Mouse (Mus musculus) midbrain, postnatal 0 days (tissue): Measurements from ENCODE around the gene Cdc14a. TPM values are rescaled to one million over a fixed set of nuclear protein-coding genes. Genes with fewer than 3 reads are reported as not detected.

Experiments used
- ATAC-seq: fragments of 200-750 bp; cut with Nextera tagmentation; 2 replicates; pipeline ENCODE4 v1.8.0; 2017; ENCODE audit warnings: moderate number of reproducible peaks, mild to moderate bottlenecking, moderate TSS enrichment, moderate library complexity; ENCODE audit not compliant: low FRiP score
- DNase-seq: peaks from one replicate; pipeline ENCODE4 v3.0.0-alpha.2; 2015; ENCODE audit warnings: low spot score
- H3K27ac ChIP-seq: fragments of 300-500 bp; sonication (generic); 2 replicates; pipeline ENCODE4 v1.5.1; 2014; ENCODE audit warnings: low read depth, mild to moderate bottlenecking, low read length, mixed read lengths
- H3K27me3 ChIP-seq: fragments of 300-500 bp; sonication (generic); 2 replicates; pipeline ENCODE4 v1.6.1; 2014; ENCODE audit warnings: low read length, control low read depth, mixed read lengths; ENCODE audit not compliant: insufficient read depth
- H3K36me3 ChIP-seq: fragments of 300-500 bp; sonication (generic); 2 replicates; pipeline ENCODE4 v1.6.1; 2014; ENCODE audit warnings: low read length, control low read depth, mixed read lengths; ENCODE audit not compliant: insufficient read depth
- H3K4me1 ChIP-seq: fragments of 300-500 bp; sonication (generic); 2 replicates; pipeline ENCODE4 v1.6.1; 2014; ENCODE audit warnings: mild to moderate bottlenecking, control low read depth, antibody characterized with exemption, low read length, mixed read lengths; ENCODE audit not compliant: insufficient read depth
- H3K4me2 ChIP-seq: fragments of 300-500 bp; sonication (generic); 2 replicates; pipeline ENCODE4 v1.6.1; 2014; ENCODE audit warnings: low read depth, mild to moderate bottlenecking, low read length, mixed read lengths; ENCODE audit not compliant: poor library complexity, severe bottlenecking
- H3K4me3 ChIP-seq: fragments of 300-500 bp; sonication (generic); 2 replicates; pipeline ENCODE4 v1.5.1; 2014; ENCODE audit warnings: low read depth, mild to moderate bottlenecking, low read length, moderate library complexity
- H3K9ac ChIP-seq: fragments of 300-500 bp; sonication (generic); replicated peaks from 2 replicates; pipeline ENCODE4 v1.6.1; 2014; ENCODE audit warnings: mild to moderate bottlenecking, low read length, moderate library complexity, mixed read lengths; ENCODE audit not compliant: poor library complexity, severe bottlenecking
- H3K9me3 ChIP-seq: fragments of 300-500 bp; sonication (generic); 2 replicates; pipeline ENCODE4 v1.6.1; 2016; ENCODE audit warnings: low read length, control low read depth
- CTCF ChIP-seq: IDR thresholded peaks from 2 replicates; pipeline ENCODE4 v1.5.1; 2016; ENCODE audit warnings: antibody characterized with exemption, mild to moderate bottlenecking
- WGBS: fragments of 180-500 bp; shearing (Covaris S2); extraction: QIAGEN DNeasy Blood & Tissue Kit; methylation state at CpG from one replicate; pipeline ENCODE4 v1.1.7; 2014; 5-methylcytosine and 5-hydroxymethylcytosine counted together
- polyA plus RNA-seq: library from polyadenylated mRNA; unstranded; fragments of >200 nt; fragmentation: Nextera tagmentation; extraction: Ambion mirVana; gene quantifications from 2 replicates; pipeline ENCODE4 v1.2.1, GENCODE M21; 2015
- total RNA-seq: library from RNA; depleted of rRNA; stranded (reverse); fragments of >200 nt; gene quantifications from 2 replicates; pipeline ENCODE4 v1.2.3, GENCODE M21; 2014; rRNA removed

Cdc14a gene
- 3.1 and 3.2 TPM in 2 replicates for total RNA-seq
- 1.6 and 2.2 TPM in 2 replicates for polyA plus RNA-seq

- under 1% methylated on average over 58 of the region's 64 CpGs for WGBS
- H3K36me3 ChIP-seq = no peaks in the 10 kb centered on the region
- no peaks in the 10 kb centered on the region for H3K9me3 ChIP-seq
- DNase-seq = peak; percentile 94
- no peak for TF ChIP-seq CTCF
- peak within 1 kb of the TSS; percentile 99 for H3K4me2 ChIP-seq
- H3K4me1 ChIP-seq = no peaks in the 10 kb centered on the region
- no peaks in the 10 kb centered on the region for H3K27me3 ChIP-seq
- H3K27ac ChIP-seq = peak within 1 kb of the TSS; percentile 69
- peak; percentile 91 for ATAC-seq
- H3K9ac ChIP-seq = peak within 1 kb of the TSS; percentile 77
- H3K4me3 ChIP-seq = peak within 1 kb of the TSS; percentile 88
These were observed at the start of gene Cdc14a for GRCm38 (mm10) chr3:116423353-116424159. Gene Cdc14a, minus strand, starts transcription at chr3:116424032.

- WGBS = 89% methylated on average over 12 of the region's 12 CpGs
- H3K9me3 ChIP-seq = no peaks in the 10 kb centered on the region
These were observed 41.9 kb upstream of the Cdc14a start for GRCm38 (mm10) chr3:116465709-116466108.

DNA sequence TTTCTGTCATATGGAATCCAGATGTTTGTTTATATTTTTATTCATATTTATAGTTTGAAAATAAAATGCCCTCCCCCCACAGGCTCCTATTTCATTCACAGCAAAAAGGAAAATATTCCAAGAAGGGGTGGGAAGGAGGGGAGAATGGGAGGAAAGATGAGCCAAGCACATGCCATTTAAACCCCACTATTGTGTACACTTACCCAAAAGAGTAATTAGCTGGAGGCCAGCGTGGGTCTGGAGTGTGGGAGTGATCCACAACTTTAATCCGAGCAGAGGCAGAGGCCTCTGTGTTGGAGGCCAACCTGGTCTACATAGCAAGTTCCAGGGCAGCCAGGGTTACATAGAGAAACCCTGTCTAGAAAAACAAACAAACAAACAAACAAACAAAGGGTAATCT, 40.5 kb upstream of the Cdc14a start:
- DNase-seq (no peak), ATAC-seq (no peak)
- Histone ChIP-seq H3K9ac (no peak overlapping the region), H3K27me3 (no peaks in the 10 kb centered on the region), H3K4me3 (no peak overlapping the region), H3K27ac (no peak overlapping the region), H3K4me1 (no peaks in the 10 kb centered on the region), H3K4me2 (no peak overlapping the region), H3K9me3 (no peaks in the 10 kb centered on the region), H3K36me3 (no peaks in the 10 kb centered on the region)
- WGBS = 55% methylated on average over 2 of the region's 2 CpGs
- no peak for TF ChIP-seq CTCF

More at GRCm38 (mm10) chr3:116465709-116466108, 41.9 kb upstream of the Cdc14a start:
- no peak overlapping the region for H3K27ac ChIP-seq
- H3K4me3 ChIP-seq = no peak overlapping the region
- H3K4me1 ChIP-seq = no peaks in the 10 kb centered on the region
- no peak for TF ChIP-seq CTCF
- no peak overlapping the region for H3K4me2 ChIP-seq
- DNase-seq (no peak), ATAC-seq (no peak)
- H3K9ac ChIP-seq = no peak overlapping the region
- H3K27me3 ChIP-seq = no peaks in the 10 kb centered on the region
- H3K36me3 ChIP-seq = no peaks in the 10 kb centered on the region

- H3K4me3 ChIP-seq = no peak overlapping the region
- no peak for TF ChIP-seq CTCF
- no peaks in the 10 kb centered on the region for H3K9me3 ChIP-seq
- no peaks in the 10 kb centered on the region for H3K4me1 ChIP-seq
- no peaks in the 10 kb centered on the region for H3K36me3 ChIP-seq
- H3K9ac ChIP-seq = no peak overlapping the region
- DNase-seq = no peak
- ATAC-seq = no peak
- H3K27ac ChIP-seq = no peak overlapping the region
- 70% methylated on average over 4 of the region's 4 CpGs for WGBS
- H3K27me3 ChIP-seq = no peaks in the 10 kb centered on the region
- H3K4me2 ChIP-seq = no peak overlapping the region
These were observed 37.2 kb upstream of the Cdc14a start for GRCm38 (mm10) chr3:116461053-116461452.

DNA sequence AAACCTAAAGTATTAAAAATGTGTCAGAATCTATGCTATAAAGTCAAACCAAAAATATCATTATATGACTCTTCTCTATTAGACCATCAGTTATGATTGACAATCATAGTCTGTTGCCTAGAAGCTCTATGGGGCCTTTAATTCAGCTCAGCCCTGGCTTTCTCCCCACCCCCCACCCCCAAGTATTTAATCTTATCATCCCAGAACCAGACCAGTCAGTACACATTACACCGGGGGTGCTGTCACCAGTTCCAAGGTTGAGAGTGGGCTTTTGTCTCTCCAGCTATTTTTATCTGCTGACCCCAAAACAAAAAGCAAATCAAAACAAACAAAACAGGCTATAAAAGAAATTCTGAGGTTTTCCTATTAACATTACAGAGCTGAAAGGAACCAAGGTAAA, 30.7 kb upstream of the Cdc14a start:
- ATAC-seq (no peak), DNase-seq (no peak)
- Histone ChIP-seq H3K4me3 (no peak overlapping the region), H3K9me3 (0 out of 2 replicates have a peak, but pooled peaks cover 4% of the 10 kb centered on the region), H3K36me3 (no peaks in the 10 kb centered on the region), H3K4me2 (no peak overlapping the region), H3K27me3 (no peaks in the 10 kb centered on the region), H3K4me1 (no peaks in the 10 kb centered on the region), H3K27ac (no peak overlapping the region), H3K9ac (no peak overlapping the region)
- no peak for TF ChIP-seq CTCF
- 68% methylated on average over 1 of the region's 1 CpGs for whole genome bisulfite sequencing

GRCm38 (mm10) chr3:116450741-116451140, 26.9 kb upstream of the Cdc14a start:
- Histone ChIP-seq H3K27me3 (no peaks in the 10 kb centered on the region), H3K4me1 (no peaks in the 10 kb centered on the region), H3K9me3 (0 out of 2 replicates have a peak, but pooled peaks cover 4% of the 10 kb centered on the region), H3K9ac (no peak overlapping the region), H3K4me2 (no peak overlapping the region), H3K4me3 (no peak overlapping the region), H3K27ac (no peak overlapping the region), H3K36me3 (no peaks in the 10 kb centered on the region)
- DNase-seq (no peak), ATAC-seq (no peak)
- TF ChIP-seq CTCF = no peak
- 87% methylated on average over 3 of the region's 3 CpGs for WGBS
